Mouse (Mus musculus) embryonic facial prominence, embryonic 13.5 days (tissue): ENCODE measurements around the gene Rere. TPM values are rescaled to one million over a fixed set of nuclear protein-coding genes. Genes with fewer than 3 reads are reported as not detected.

Source experiments
- ATAC-seq: fragments of 200-750 bp; cut with Nextera tagmentation; 2 replicates; pipeline ENCODE4 v1.8.0; 2017; ENCODE audit warnings: low read depth; ENCODE audit not compliant: insufficient number of reproducible peaks, insufficient read depth, low FRiP score, low TSS enrichment
- H3K27ac ChIP-seq: fragments of 300-500 bp; sonication (generic); 2 replicates; pipeline ENCODE4 v1.5.1; 2015; ENCODE audit warnings: moderate library complexity, mild to moderate bottlenecking, inconsistent platforms
- H3K27me3 ChIP-seq: fragments of 300-500 bp; sonication (generic); 2 replicates; pipeline ENCODE4 v1.6.1; 2015; ENCODE audit warnings: mild to moderate bottlenecking, inconsistent platforms
- H3K36me3 ChIP-seq: fragments of 300-500 bp; sonication (generic); 2 replicates; pipeline ENCODE4 v1.6.1; 2015; ENCODE audit warnings: mild to moderate bottlenecking, inconsistent platforms
- H3K4me1 ChIP-seq: fragments of 300-500 bp; sonication (generic); 2 replicates; pipeline ENCODE4 v1.6.1; 2015; ENCODE audit warnings: inconsistent platforms
- H3K4me2 ChIP-seq: fragments of 300-500 bp; sonication (generic); 2 replicates; pipeline ENCODE4 v1.6.1; 2015; ENCODE audit warnings: moderate library complexity, mild to moderate bottlenecking, inconsistent platforms
- H3K4me3 ChIP-seq: fragments of 300-500 bp; sonication (generic); 2 replicates; pipeline ENCODE4 v1.5.1; 2015; ENCODE audit warnings: mild to moderate bottlenecking, inconsistent platforms
- H3K9ac ChIP-seq: fragments of 300-500 bp; sonication (generic); 2 replicates; pipeline ENCODE4 v1.6.1; 2015; ENCODE audit warnings: mild to moderate bottlenecking, inconsistent platforms
- H3K9me3 ChIP-seq: fragments of 300-500 bp; sonication (generic); 2 replicates; pipeline ENCODE4 v1.6.1; 2016; ENCODE audit warnings: inconsistent platforms
- WGBS: fragments of 180-500 bp; shearing (Covaris S2); methylation state at CpG from one replicate; pipeline ENCODE4 v1.1.7; 2015; ENCODE audit warnings: mixed read lengths; 5-methylcytosine and 5-hydroxymethylcytosine counted together
- polyA plus RNA-seq: library from polyadenylated mRNA; unstranded; fragments of >200 nt; fragmentation: Nextera tagmentation; extraction: Ambion mirVana; gene quantifications from 2 replicates; pipeline ENCODE4 v1.2.1, GENCODE M21; 2015

Gene Rere
- polyA plus RNA-seq, 1 experiment from 2014 or later: 23.3 TPM

- Histone ChIP-seq H3K9me3 (no peaks in the 10 kb centered on the region), H3K9ac (no peak overlapping the region), H3K27me3 (no peaks in the 10 kb centered on the region), H3K4me2 (no peak overlapping the region), H3K4me3 (no peak overlapping the region), H3K27ac (no peak overlapping the region), H3K36me3 (no peaks in the 10 kb centered on the region), H3K4me1 (peaks cover 14% of the 10 kb centered on the region)
- no peak for ATAC-seq
- 95% methylated on average over 7 of the region's 7 CpGs for WGBS
These were observed 72.0 kb downstream of the Rere start for GRCm38 (mm10) chr4:150353376-150353900.

- no peak overlapping the region for H3K4me2 ChIP-seq
- no peaks in the 10 kb centered on the region for H3K27me3 ChIP-seq
- WGBS: 87% methylated on average over 5 of the region's 5 CpGs
- H3K9ac ChIP-seq: no peak overlapping the region
- H3K9me3 ChIP-seq: no peaks in the 10 kb centered on the region
- ATAC-seq: no peak
- peaks cover 8% of the 10 kb centered on the region; the same call in 1 of the 2 replicates for H3K4me1 ChIP-seq
- no peak overlapping the region for H3K27ac ChIP-seq
- no peaks in the 10 kb centered on the region for H3K36me3 ChIP-seq
- no peak overlapping the region for H3K4me3 ChIP-seq
These were observed 74.4 kb downstream of the Rere start for GRCm38 (mm10) chr4:150355801-150356200.

GRCm38 (mm10) chr4:150361986-150362691, 80.7 kb downstream of the Rere start:
- no peak overlapping the region for H3K9ac ChIP-seq
- H3K4me3 ChIP-seq: no peak overlapping the region
- H3K4me2 ChIP-seq: no peak overlapping the region
- WGBS: 18% methylated on average over 8 of the region's 8 CpGs
- H3K36me3 ChIP-seq: no peaks in the 10 kb centered on the region
- H3K27me3 ChIP-seq: no peaks in the 10 kb centered on the region
- no peak for ATAC-seq
- H3K9me3 ChIP-seq: no peaks in the 10 kb centered on the region
- H3K4me1 ChIP-seq: peaks cover 24% of the 10 kb centered on the region
- H3K27ac ChIP-seq: peak overlapping the region; percentile 17; the same call in 1 of the 2 replicates

GRCm38 (mm10) chr4:150362858-150363257, 81.4 kb downstream of the Rere start:
- ATAC-seq: no peak
- H3K9me3 ChIP-seq: no peaks in the 10 kb centered on the region
- no peaks in the 10 kb centered on the region for H3K36me3 ChIP-seq
- no peak overlapping the region for H3K9ac ChIP-seq
- peaks cover 29% of the 10 kb centered on the region for H3K4me1 ChIP-seq
- no peak overlapping the region for H3K4me3 ChIP-seq
- no peak overlapping the region; the same call in 1 of the 2 replicates for H3K27ac ChIP-seq
- WGBS: 23% methylated on average over 5 of the region's 5 CpGs
- H3K4me2 ChIP-seq: no peak overlapping the region
- no peaks in the 10 kb centered on the region for H3K27me3 ChIP-seq

- ATAC-seq: no peak
- Histone ChIP-seq H3K9me3 (no peaks in the 10 kb centered on the region), H3K4me2 (no peak overlapping the region), H3K27ac (no peak overlapping the region), H3K9ac (no peak overlapping the region), H3K27me3 (no peaks in the 10 kb centered on the region), H3K4me3 (no peak overlapping the region), H3K4me1 (peaks cover 43% of the 10 kb centered on the region), H3K36me3 (no peaks in the 10 kb centered on the region)
- 67% methylated on average over 2 of the region's 2 CpGs for WGBS
These were observed 83.3 kb downstream of the Rere start for GRCm38 (mm10) chr4:150364786-150365185.

- H3K9ac ChIP-seq: no peak overlapping the region
- no peak overlapping the region for H3K4me2 ChIP-seq
- H3K27ac ChIP-seq: 0 out of 2 replicates have a peak overlapping the region, but pooled peaks have one; percentile 34
- 45% methylated on average over 6 of the region's 6 CpGs for WGBS
- ATAC-seq: 0 out of 2 replicates have a peak, but pooled peaks have one; percentile 56
- H3K4me3 ChIP-seq: no peak overlapping the region
- H3K4me1 ChIP-seq: peaks cover 51% of the 10 kb centered on the region
- no peaks in the 10 kb centered on the region for H3K27me3 ChIP-seq
- no peaks in the 10 kb centered on the region for H3K36me3 ChIP-seq
- H3K9me3 ChIP-seq: no peaks in the 10 kb centered on the region
These were observed 85.2 kb downstream of the Rere start for GRCm38 (mm10) chr4:150366510-150367208.

- H3K36me3 ChIP-seq: no peaks in the 10 kb centered on the region
- no peaks in the 10 kb centered on the region for H3K9me3 ChIP-seq
- peaks cover 68% of the 10 kb centered on the region for H3K4me1 ChIP-seq
- H3K27ac ChIP-seq: peak overlapping the region; percentile 95
- peak; percentile 70 for ATAC-seq
- H3K27me3 ChIP-seq: no peaks in the 10 kb centered on the region
- H3K9ac ChIP-seq: peak overlapping the region; percentile 91
- H3K4me3 ChIP-seq: peak overlapping the region; percentile 68
- H3K4me2 ChIP-seq: peak overlapping the region; percentile 96
- under 1% methylated on average over 57 of the region's 58 CpGs for WGBS
These were observed 90.3 kb downstream of the Rere start for GRCm38 (mm10) chr4:150371580-150372380.

GRCm38 (mm10) chr4:150372631-150373041, 91.2 kb downstream of the Rere start:
- peaks cover 62% of the 10 kb centered on the region for H3K4me1 ChIP-seq
- peak overlapping the region; percentile 95 for H3K27ac ChIP-seq
- no peaks in the 10 kb centered on the region for H3K9me3 ChIP-seq
- no peaks in the 10 kb centered on the region for H3K36me3 ChIP-seq
- peak overlapping the region; percentile 46; the same call in 1 of the 2 replicates for H3K9ac ChIP-seq
- WGBS: 3% methylated on average over 3 of the region's 3 CpGs
- H3K4me3 ChIP-seq: peak overlapping the region; percentile 68
- H3K4me2 ChIP-seq: peak overlapping the region; percentile 96
- H3K27me3 ChIP-seq: no peaks in the 10 kb centered on the region
- no peak for ATAC-seq

GRCm38 (mm10) chr4:150373111-150374109, 92.0 kb downstream of the Rere start:
- peaks cover 66% of the 10 kb centered on the region for H3K4me1 ChIP-seq
- H3K4me3 ChIP-seq: peak overlapping the region; percentile 68
- peak overlapping the region; percentile 96 for H3K4me2 ChIP-seq
- peak overlapping the region; percentile 46; the same call in 1 of the 2 replicates for H3K9ac ChIP-seq
- ATAC-seq: peak; percentile 72
- no peaks in the 10 kb centered on the region for H3K9me3 ChIP-seq
- H3K27me3 ChIP-seq: no peaks in the 10 kb centered on the region
- no peaks in the 10 kb centered on the region for H3K36me3 ChIP-seq
- H3K27ac ChIP-seq: peak overlapping the region; percentile 95
- WGBS: 5% methylated on average over 15 of the region's 15 CpGs

GRCm38 (mm10) chr4:150374651-150375447, 93.4 kb downstream of the Rere start:
- Histone ChIP-seq H3K27ac (no peak overlapping the region), H3K9ac (0 out of 2 replicates have a peak overlapping the region, but pooled peaks have one; percentile 40), H3K9me3 (no peaks in the 10 kb centered on the region), H3K36me3 (no peaks in the 10 kb centered on the region), H3K4me1 (peaks cover 62% of the 10 kb centered on the region), H3K27me3 (no peaks in the 10 kb centered on the region), H3K4me3 (no peak overlapping the region), H3K4me2 (peak overlapping the region; percentile 96)
- 31% methylated on average over 9 of the region's 9 CpGs for WGBS
- ATAC-seq: no peak
